Mouse (Mus musculus) thymus, postnatal 36 days (tissue): Measurements from ENCODE around the gene Naa38.

Experiments
- DNase-seq, 2 experiments: peaks; one replicate each; pipeline ENCODE4 v3.0.0; 2022; ENCODE audit warnings: mixed read lengths in 2 of 2

The Naa38 gene

GRCm38 (mm10) chr11:69373223-69373965 is 21.9 kb upstream of the Naa38 start:
- no peak for DNase-seq

GRCm38 (mm10) chr11:69375646-69376045 is 19.6 kb upstream of the Naa38 start:
- no peak for DNase-seq

- DNase-seq = no peak
Measured at GRCm38 (mm10) chr11:69377766-69378165, 17.5 kb upstream of the Naa38 start.

DNA sequence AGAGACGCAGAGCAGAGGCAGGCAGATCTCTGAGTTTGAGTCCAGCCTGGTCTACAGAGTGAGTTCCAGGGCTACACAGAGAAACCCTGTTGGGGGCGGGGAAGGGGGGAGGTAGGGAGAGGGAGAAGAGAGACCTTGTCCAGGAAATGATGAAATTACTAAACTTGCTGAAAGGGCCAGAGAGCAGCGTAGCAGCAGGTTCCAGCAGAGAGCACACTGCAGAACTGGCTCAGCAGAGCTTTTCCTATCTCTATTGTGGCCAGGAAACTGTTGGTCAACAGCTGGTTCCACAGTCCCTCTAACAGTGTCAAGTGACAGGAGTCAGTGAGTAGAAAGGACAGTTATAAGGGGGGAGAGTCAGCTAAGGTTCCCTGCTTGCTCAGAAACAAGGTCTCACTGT is 15.7 kb upstream of the Naa38 start:
- DNase-seq = no peak

GRCm38 (mm10) chr11:69381356-69381755 is 13.9 kb upstream of the Naa38 start:
- no peak for DNase-seq

- no peak for DNase-seq
Measured at GRCm38 (mm10) chr11:69382478-69383105, 12.7 kb upstream of the Naa38 start.

DNA sequence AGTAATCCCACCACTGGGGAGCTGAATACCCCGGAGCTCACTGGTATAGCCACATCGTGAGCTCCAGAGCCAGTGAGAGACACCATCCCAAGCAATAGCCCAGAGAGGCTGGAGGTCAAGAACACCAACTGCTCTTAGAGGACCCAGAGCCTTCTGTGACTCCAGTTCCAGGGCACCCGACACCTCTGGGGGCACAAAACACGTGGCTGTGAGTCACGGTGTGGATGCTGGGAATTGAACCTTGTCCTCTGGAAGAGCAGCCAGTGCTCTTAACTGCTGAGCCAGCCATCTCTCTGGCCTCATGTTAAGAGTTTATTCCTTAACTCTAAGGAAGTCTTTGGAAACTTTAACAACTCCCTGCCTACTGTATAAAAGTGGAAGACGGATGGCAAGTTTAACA is 10.3 kb upstream of the Naa38 start:
- no peak for DNase-seq

DNA sequence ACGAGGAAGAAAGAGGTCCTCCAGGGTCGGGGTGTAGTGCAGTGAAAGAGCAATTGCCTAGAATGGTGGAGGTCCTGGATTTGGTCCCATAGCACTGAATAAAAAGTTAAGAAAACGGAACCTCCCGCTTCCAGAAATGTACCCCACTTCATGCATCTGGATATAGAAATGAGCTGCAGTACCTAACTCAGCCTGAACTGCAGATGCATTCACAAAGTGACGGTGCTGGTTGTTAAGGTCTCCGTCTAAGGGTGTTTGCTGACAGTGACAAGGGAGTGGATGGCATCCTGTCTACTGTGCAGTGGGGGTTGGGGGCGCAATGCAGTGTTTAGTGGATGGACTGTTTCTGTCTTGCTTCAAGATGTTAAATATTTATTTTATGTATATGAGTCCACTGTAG is 8.5 kb upstream of the Naa38 start:
- no peak for DNase-seq

- no peak for DNase-seq
Measured at GRCm38 (mm10) chr11:69388680-69389079, 6.6 kb upstream of the Naa38 start.

DNA sequence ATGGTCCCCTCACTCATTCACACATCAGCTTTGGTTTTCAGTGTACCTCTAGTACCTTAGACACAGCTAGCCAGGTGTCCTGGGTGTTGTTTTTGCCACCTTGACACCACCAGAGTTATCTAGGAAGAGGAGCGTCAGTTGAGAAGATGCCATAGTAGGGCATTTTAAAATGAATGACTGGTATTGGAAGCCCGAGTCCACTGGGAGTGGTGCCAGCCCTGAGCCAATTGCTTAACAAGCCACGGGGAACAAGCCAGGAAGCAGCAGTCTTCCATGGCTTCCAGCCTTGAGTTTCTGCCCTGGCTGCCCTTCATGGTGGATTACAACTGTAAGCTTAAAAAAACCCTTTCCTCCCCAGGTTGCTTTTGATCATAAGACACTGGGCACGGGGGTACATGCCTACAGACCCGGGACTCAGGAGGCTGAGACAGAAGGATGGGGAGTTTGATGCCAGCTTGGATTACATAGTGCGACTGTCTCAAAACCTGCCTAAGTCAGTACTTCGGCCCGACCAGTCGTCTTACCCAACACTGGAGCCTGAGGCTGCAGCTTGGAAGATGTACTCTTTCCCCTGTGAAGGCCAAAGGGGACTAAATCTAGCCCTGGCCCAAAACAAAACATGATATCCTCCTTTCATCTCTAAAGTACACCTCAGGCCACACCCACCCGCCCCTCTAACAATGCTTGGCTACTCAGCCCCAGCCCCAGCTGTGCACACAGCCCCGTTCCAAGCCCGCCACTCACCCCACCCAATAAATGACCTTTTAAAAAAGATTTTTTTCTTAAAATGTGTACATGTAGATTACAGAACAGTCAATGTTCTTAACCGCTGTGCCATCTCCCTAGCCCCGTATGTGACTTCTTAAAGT is 5.5 kb upstream of the Naa38 start:
- peak in 1 of 2 experiments; percentile 10 for DNase-seq

GRCm38 (mm10) chr11:69390400-69391034 is 4.8 kb upstream of the Naa38 start:
- peak; percentile 29 to 49 for DNase-seq

GRCm38 (mm10) chr11:69394591-69395167 is 608 bp upstream of the Naa38 start:
- DNase-seq = peak in 1 of 2 experiments; percentile 37

GRCm38 (mm10) chr11:69395634-69396373 is 517 bp downstream of the Naa38 start:
- DNase-seq = peak; percentile 93 to 95

GRCm38 (mm10) chr11:69396772-69397171 is 1.5 kb downstream of the Naa38 start:
- DNase-seq = peak in 1 of 2 experiments; percentile 39

DNA sequence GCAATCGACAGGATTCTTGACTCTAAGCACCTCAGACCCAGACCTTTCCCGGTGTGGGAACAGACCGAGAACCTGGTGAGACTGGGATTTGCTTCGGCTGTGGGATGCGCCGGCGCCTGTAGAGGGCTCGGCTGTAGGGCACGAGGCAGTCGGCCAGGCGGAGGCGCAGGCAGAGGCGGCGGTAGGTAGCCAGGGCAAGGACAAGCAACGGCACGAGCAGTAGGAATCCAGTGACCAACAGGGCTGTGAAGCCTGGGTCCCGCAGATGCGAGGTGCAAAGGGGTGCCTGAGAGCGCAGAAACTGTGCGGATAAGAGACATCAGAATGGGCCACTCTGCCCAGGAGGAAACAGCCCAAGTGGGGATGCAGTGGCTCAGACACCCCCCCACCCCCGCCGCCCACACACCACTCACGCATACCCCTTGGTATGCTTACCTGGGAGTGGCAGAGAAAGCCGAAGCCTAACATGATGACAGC is 2.3 kb downstream of the Naa38 start:
- peak in 1 of 2 experiments; percentile 44 for DNase-seq

DNA sequence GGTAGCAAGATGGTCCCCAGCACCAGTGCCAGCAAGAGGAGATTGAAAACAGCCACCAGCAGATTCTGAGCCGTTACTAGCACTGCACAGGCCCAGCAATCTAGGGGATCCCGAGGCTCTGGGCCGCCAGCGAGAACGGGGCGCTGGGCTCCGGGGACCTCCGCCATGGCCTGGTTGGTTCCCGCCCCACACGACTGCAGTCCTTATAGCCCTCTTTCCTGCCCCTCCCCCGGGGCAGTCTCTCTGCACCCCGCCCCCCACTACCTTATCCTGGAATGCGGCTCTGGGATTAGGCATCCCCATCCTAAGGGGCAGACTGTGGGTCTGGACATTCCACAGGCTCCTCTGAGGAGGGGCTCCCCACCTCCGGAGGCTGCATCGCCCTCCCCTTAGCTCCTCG is 2.8 kb downstream of the Naa38 start, which contains the start of gene Tmem88:
TSS of gene Tmem88 (minus strand) at position 176 of the 400 bp plus-strand sequence.
- DNase-seq = peak in 1 of 2 experiments; percentile 37

DNA sequence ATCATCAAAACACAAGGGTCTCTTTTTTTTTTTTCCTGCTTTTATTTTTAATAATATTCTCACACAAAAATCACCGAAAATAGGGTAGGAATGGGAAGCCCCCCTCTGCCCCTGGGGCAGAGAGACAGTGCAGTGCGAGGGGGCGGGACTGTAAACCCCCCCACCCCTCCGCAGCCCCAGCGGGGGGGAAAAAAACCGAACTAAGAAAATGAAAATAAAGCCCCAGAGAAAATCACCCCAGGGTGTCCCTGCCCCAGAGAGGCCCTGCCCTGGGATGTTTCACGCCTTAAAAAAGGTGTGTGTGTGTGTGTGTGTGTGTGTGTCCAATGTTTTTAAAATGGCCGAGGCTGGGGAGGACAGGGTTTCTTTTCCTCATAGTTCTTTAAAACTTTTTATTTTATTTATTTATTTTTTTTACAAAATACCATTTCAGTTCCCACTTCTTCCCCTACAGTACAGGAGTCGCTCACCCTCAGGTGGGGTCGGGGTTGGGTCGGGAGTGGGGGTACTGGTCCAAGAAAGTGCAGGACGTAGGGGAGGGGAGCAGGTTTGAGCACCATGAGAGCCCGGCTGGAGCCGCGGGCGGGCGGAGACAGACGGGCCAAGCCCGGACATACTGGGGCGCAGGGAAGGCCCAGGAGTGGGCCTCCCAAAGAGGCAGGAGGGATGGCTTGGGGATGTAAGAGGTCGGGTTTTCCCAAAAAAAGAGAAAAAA is 3.4 kb downstream of the Naa38 start:
- DNase-seq = peak in 1 of 2 experiments; percentile 42

- DNase-seq = peak in 1 of 2 experiments; percentile 43
Measured at GRCm38 (mm10) chr11:69399201-69400082, 4.2 kb downstream of the Naa38 start.

DNA sequence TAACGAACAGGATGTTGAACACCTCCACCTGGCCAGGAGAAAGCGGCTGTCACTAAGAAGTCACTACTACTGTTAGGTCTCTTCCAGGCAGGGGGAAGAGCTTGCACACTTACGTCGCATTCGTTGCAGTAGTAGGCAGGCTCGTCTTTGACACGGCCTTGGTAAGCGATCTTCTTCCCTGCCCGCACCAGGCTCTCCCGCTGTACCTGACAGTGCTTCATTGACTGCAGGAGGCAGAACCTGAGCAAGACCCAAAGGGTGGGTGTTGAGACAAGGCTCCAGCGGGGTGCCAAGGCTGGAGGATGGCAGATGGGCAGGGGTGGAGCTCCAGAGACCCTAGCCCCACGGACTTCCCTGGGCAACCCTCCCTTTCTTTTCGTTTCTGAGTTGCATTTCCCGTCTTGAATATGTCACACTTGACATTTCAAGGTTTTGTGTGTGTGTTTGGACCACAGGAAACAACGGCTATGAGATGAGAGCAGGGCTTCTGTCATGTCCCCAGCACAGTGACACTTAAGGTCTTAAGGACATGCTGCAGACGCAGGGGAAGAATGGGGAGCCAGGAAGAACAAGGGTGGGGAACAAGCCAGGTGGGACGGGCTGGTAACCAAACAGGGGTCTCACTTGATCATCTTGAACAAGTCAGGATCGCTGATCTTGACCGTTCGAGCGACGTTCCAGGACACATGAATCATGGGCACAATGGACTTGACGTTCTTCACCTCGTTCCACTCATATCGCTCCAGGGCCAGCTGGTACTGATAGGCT is 5.0 kb downstream of the Naa38 start:
- DNase-seq = peak in 1 of 2 experiments; percentile 32
